Mouse (Mus musculus): ENCODE data around the gene Smc3.

DNA sequence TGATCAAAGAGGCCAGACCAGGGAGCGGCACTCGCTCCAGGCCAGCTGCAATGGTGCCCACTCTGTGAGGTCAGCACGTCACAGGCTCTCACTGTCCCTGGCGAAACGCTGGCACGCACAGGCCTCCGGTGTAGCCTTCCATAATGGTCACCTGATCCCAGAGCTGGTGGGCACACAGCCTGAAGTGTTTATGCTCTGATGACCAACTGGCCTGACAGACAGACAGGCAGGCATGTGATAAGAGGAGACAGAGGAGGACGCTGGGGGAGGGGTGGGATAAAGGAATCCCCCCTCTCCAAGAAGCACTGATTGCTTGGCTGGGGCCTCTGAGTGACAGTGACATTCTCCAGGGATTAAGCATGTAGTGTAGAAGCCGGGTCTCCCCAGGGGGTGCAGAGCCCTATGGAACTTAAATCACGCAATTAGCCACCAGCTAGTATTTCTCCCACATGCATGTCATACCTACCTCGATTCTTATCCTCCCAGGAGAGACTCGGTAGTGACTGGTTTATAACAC, 70.5 kb downstream of the Smc3 start:
- no peak for TF ChIP-seq CTCF (IDR thresholded peaks at IDR 0.05; ENCODE audit: low read depth, low read length)
- TF ChIP-seq POLR2A (IDR thresholded peaks at IDR 0.05; ENCODE audit: borderline replicate concordance, low read depth, low read length), result no peak

Data from bone marrow macrophage, adult 2 months (primary cell).